Mouse (Mus musculus) kidney, adult 2 months (tissue): ENCODE results near the gene Gnb1l. TPM values are rescaled to one million over a fixed set of nuclear protein-coding genes. Genes with fewer than 3 reads are reported as not detected.

Source experiments
- DNase-seq: peaks from one replicate; pipeline ENCODE4 v3.0.0; 2021
- H3K27ac ChIP-seq: fragments of 200-500 bp; 2 replicates; pipeline ENCODE4 v1.5.1; 2012; ENCODE audit warnings: low read depth, low read length, control low read depth, inconsistent platforms; ENCODE audit not compliant: insufficient read depth
- H3K27me3 ChIP-seq: fragments of 200-500 bp; replicated peaks from 2 replicates; pipeline ENCODE4 v1.6.1; 2012; ENCODE audit warnings: mild to moderate bottlenecking, moderate library complexity, low read length, inconsistent platforms; ENCODE audit not compliant: control insufficient read depth, insufficient read depth
- H3K36me3 ChIP-seq: fragments of 200-500 bp; 2 replicates; pipeline ENCODE4 v1.6.1; 2012; ENCODE audit warnings: mild to moderate bottlenecking, moderate library complexity, low read length, inconsistent platforms; ENCODE audit not compliant: control insufficient read depth, insufficient read depth
- H3K4me1 ChIP-seq: fragments of 200-500 bp; 2 replicates; pipeline ENCODE4 v1.6.1; 2011; ENCODE audit warnings: low read length; ENCODE audit not compliant: control insufficient read depth, insufficient read depth
- H3K4me3 ChIP-seq: fragments of 200-500 bp; 2 replicates; pipeline ENCODE4 v1.5.1; 2011; ENCODE audit warnings: mild to moderate bottlenecking, low read depth, low read length, control low read depth; ENCODE audit not compliant: insufficient read depth
- CTCF ChIP-seq: fragments of 200-500 bp; conservative IDR thresholded peaks from 2 replicates; pipeline ENCODE4 v1.5.1; 2011; ENCODE audit warnings: low read depth, mild to moderate bottlenecking, control low read depth, low read length, moderate library complexity, mixed read lengths; ENCODE audit not compliant: insufficient read depth, insufficient read length
- POLR2A ChIP-seq: fragments of 200-500 bp; IDR thresholded peaks from one replicate; pipeline ENCODE4 v1.6.1; 2011; ENCODE audit warnings: low read depth, low read length, control low read depth
- WGBS: fragments of 180-500 bp; shearing (Covaris S2); methylation state at CpG from one replicate; pipeline ENCODE4 v1.1.7; 2018; 5-methylcytosine and 5-hydroxymethylcytosine counted together
- polyA plus RNA-seq: library from polyadenylated mRNA; depleted of rRNA; stranded (reverse); fragments of >200 nt; gene quantifications from 2 replicates; pipeline ENCODE4 v1.2.3, GENCODE M21; 2012

Gene Gnb1l
- polyA plus RNA-seq, 1 experiment = 10.7 TPM

DNA sequence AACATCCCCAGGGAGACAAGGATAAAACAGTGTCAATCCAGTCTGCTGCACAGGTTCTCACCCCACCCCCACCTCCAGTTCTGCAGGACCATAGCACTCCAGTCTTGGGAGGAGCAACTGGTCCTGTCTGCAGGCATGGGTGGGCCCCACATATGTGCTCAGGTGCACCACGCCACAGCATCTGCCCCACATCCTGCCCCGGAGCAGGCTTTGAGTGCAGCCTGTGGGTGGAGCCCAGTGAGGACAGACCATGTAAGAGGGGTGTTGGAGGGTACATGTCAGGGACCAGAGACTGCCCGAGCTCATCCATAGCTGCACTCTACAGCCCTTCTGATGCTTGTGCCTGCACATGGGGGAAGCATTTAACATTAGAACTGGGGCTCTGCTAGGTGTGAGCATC is 57.9 kb downstream of the Gnb1l start:
- TF ChIP-seq CTCF (no peak), POLR2A (no peak)
- no peak overlapping the region for H3K27ac ChIP-seq
- no peaks in the 10 kb centered on the region for H3K27me3 ChIP-seq
- no peak for DNase-seq
- H3K4me1 ChIP-seq = no peaks in the 10 kb centered on the region
- no peaks in the 10 kb centered on the region for H3K36me3 ChIP-seq
- 92% methylated on average over 3 of the region's 3 CpGs for WGBS
- H3K4me3 ChIP-seq = no peak overlapping the region

DNA sequence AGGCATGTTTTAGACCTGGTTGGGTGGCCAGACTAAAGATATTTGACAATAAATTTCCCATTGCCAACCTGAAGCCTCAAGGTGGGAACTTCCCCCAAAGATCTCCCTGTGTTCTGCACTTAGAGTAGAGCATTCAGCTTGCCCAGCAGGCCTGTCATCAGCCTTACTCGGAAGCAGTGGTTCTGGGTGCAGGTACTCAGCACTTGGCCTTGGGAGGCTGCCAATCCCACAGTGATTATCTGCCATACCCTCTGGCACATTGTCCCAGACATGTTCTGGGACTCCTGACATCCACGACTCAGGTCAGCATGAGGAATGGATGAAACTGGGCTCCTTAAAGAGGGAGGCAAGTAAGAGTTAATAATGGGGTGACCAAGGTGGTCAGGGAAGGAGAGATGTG is 66.0 kb downstream of the Gnb1l start:
- TF ChIP-seq CTCF (no peak), POLR2A (no peak)
- 78% methylated on average over 2 of the region's 2 CpGs for WGBS
- Histone ChIP-seq H3K36me3 (no peaks in the 10 kb centered on the region), H3K4me1 (no peaks in the 10 kb centered on the region), H3K27ac (no peak overlapping the region), H3K27me3 (no peaks in the 10 kb centered on the region), H3K4me3 (no peak overlapping the region)
- DNase-seq = no peak

DNA sequence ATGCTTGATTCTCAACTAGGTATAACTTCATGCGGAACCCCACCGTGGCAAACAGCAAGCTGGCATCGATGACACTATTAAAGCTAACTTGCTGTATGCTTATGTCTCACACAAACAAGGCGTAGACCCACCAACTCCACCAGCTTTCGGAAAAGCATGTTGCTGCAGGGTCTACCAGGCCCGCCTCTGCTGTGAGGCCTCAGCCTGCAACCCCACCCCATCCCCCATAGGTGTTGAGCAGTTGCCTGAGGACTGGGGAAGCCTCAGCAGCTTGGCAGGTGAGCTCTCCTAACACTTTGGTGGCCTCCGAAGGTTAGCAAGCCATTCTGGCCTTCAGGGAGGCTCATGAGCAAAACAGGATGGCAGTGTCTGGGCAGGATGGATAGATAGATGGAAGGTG is 70.1 kb downstream of the Gnb1l start:
- H3K27me3 ChIP-seq = no peaks in the 10 kb centered on the region
- TF ChIP-seq POLR2A (no peak), CTCF (no peak)
- no peaks in the 10 kb centered on the region for H3K36me3 ChIP-seq
- H3K27ac ChIP-seq = no peak overlapping the region
- H3K4me1 ChIP-seq = no peaks in the 10 kb centered on the region
- no peak for DNase-seq
- H3K4me3 ChIP-seq = no peak overlapping the region
- WGBS = 88% methylated on average over 7 of the region's 7 CpGs

DNA sequence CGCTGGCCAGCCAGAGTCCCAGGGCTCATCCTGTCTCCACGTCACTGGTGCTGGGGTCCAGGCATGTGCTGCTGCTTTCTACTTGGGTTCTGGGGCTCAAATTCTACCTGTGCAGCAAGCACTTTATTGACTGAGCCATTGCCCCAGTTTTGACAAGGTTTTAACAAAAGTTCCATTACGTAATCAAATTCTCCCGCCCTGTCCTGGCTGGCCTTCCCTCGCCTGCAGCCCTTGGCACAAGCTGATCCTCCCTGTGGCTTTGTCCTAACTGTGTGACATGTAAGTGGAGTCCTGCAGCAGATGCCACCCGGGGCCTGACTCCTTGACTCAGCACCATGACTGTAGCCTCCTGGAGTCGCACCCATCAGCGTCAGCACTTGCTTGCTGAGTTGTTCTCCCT is 75.7 kb downstream of the Gnb1l start:
- no peak for DNase-seq
- Histone ChIP-seq H3K4me3 (no peak overlapping the region), H3K27me3 (no peaks in the 10 kb centered on the region), H3K27ac (no peak overlapping the region), H3K36me3 (no peaks in the 10 kb centered on the region), H3K4me1 (no peaks in the 10 kb centered on the region)
- no peak for TF ChIP-seq POLR2A
- TF ChIP-seq CTCF = no peak
- WGBS = 84% methylated on average over 8 of the region's 8 CpGs

DNA sequence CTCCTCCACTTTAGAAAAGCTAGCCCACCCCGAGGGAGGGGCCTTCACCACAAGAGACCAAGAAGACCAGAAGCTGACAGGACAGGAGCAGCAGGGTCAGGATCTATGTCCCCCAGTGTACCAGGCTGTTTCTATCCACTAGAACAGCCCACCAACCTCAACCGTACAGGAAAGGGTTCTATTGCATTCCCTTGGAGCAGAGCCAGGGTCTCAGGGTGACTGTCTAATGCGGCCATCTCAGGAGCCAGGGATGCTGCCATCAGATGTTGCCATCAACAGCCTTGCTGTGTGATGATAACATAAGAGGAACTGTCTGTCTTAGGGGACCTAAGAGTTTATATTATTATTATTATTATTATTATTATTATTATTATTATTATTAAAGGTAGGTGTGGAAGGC is 78.6 kb downstream of the Gnb1l start:
- no peak overlapping the region for H3K4me3 ChIP-seq
- H3K36me3 ChIP-seq = no peaks in the 10 kb centered on the region
- no peak for DNase-seq
- 42% methylated on average over 3 of the region's 3 CpGs for WGBS
- TF ChIP-seq CTCF = no peak
- no peak for TF ChIP-seq POLR2A
- H3K27ac ChIP-seq = no peak overlapping the region
- no peaks in the 10 kb centered on the region for H3K4me1 ChIP-seq
- H3K27me3 ChIP-seq = peaks cover 5% of the 10 kb centered on the region

DNA sequence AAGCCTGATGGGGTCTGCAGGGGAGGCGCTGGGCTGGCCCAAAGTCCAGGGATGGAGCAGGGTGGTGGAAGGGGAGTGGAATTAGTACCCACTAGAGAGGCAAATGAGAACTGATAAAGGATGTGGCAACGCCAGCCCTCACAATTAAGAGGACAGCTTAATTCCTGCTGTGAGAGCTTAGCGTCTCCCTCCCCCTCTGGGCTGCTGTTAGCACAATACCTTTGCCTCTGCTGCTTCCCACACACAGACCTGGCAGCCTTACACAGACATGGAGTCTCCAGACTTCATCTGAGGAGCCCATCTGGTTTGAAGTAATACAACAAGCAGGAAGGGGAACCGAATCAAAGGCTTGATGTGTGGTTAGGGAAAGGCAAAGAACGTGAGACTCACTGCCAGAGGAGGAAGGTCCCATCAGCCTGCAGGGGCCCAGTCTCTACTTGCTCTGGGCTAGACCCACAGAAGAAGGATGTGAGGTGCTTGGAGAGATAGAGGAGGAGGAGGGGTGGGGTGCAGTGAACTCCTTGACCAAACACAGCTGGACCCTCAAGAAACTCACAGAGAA is 79.2 kb downstream of the Gnb1l start:
- H3K4me3 ChIP-seq = no peak overlapping the region
- DNase-seq = no peak
- no peak overlapping the region for H3K27ac ChIP-seq
- WGBS = 71% methylated on average over 5 of the region's 5 CpGs
- H3K4me1 ChIP-seq = no peaks in the 10 kb centered on the region
- TF ChIP-seq CTCF (no peak), POLR2A (no peak)
- H3K36me3 ChIP-seq = no peaks in the 10 kb centered on the region
- peaks cover 8% of the 10 kb centered on the region for H3K27me3 ChIP-seq

DNA sequence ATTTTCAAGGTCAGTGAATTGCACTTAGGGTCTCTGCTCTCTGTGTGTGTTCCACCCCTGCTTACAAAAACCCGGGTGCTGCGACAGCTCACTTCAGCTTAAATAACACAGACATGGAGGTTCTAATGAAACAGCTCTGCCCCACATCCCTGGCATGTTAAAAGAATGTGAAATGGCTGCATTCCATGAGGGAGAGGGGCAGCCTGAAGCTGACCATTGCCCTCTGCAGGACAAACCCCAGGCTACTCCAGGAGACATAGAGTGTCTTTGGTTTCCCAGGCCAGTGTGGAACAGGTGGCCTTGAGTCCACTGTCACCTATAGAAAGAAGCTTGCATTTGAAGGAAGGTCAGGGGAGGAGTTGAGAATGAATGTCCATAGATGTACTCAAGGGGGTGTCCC is 81.9 kb downstream of the Gnb1l start:
- no peaks in the 10 kb centered on the region for H3K36me3 ChIP-seq
- H3K4me1 ChIP-seq = no peaks in the 10 kb centered on the region
- peaks cover 10% of the 10 kb centered on the region for H3K27me3 ChIP-seq
- no peak for DNase-seq
- H3K27ac ChIP-seq = no peak overlapping the region
- 55% methylated on average over 2 of the region's 2 CpGs for WGBS
- TF ChIP-seq POLR2A (no peak), CTCF (no peak)
- H3K4me3 ChIP-seq = no peak overlapping the region

DNA sequence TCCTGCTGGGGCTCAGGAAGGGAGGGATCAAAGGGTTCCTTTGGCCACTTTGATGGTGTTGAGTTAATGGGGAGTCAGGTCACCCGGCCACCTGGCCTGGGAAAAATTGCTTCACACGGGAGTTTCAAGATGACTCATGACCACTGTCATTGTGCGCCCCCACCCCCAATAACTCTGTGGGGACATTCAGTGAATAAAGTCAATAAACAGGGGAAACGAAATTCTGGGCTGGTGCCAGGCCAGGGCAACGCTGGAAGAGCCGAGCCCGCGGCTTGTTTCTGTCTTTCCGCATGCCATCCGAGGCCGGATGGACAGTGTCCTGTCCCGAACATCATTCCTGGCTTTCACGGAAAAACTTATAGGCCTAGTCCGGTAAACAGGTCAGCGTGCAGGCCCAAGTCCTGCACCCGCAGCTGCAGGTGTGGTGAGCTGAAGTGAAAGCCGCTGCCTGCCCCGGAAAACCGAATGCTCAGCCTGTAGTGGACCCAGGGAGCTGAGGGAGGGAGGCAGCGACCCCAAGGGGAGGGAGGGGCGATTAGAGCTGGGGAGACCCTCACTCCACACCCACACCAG is 82.6 kb downstream of the Gnb1l start:
- TF ChIP-seq POLR2A (no peak), CTCF (no peak)
- H3K4me1 ChIP-seq = no peaks in the 10 kb centered on the region
- H3K27me3 ChIP-seq = peaks cover 10% of the 10 kb centered on the region
- H3K27ac ChIP-seq = no peak overlapping the region
- 21% methylated on average over 21 of the region's 21 CpGs for WGBS
- H3K36me3 ChIP-seq = no peaks in the 10 kb centered on the region
- no peak for DNase-seq
- H3K4me3 ChIP-seq = no peak overlapping the region
